Comparison of ENCODE assay signal across 7 mouse cellular contexts in genomic region chr3:59005996-59006730, GRCm38 (mm10). TPM values are rescaled to one million over a fixed set of nuclear protein-coding genes. Genes with fewer than 3 reads are reported as not detected.
DNase-seq lines count a peak whose midpoint lies in the region; ATAC-seq and TF ChIP-seq lines count a peak whose summit lies in the region.

No protein-coding gene starts in this region.

- TF ChIP-seq EP300 in stomach, postnatal 0 days (optimal IDR thresholded peaks at IDR 0.05), result no peak

- DNase-seq in adrenal gland, adult 18-20 months (ENCODE audit: low spot score in 2 of 2), result peak; percentile 61 to 62
- peak; percentile 66 for DNase-seq in cerebellum, adult 11 months
- DNase-seq in limb, embryonic 10.5 days (ENCODE audit: low spot score), result peak; percentile 82
- DNase-seq in midbrain, embryonic 14.5 days, result peak; percentile 85
- no peak for DNase-seq in stomach, postnatal 0 days (ENCODE audit: low spot score)

- ATAC-seq in forebrain, embryonic 16.5 days, result peak; percentile 71
- ATAC-seq in hindbrain, embryonic 12.5 days (ENCODE audit: low FRiP score), result peak; percentile 79
- peak; percentile 72 for ATAC-seq in midbrain, embryonic 14.5 days (ENCODE audit: low FRiP score, low TSS enrichment)
- ATAC-seq in stomach, postnatal 0 days (ENCODE audit: low FRiP score, low TSS enrichment), result peak; percentile 65

- H3K9ac ChIP-seq in forebrain, embryonic 16.5 days (replicated peaks; ENCODE audit: low read depth, low read length), result peak overlapping the region; percentile 73
- H3K9ac ChIP-seq in hindbrain, embryonic 12.5 days, result peak overlapping the region; percentile 85
- peak overlapping the region; percentile 80 for H3K9ac ChIP-seq in midbrain, embryonic 14.5 days (replicated peaks; ENCODE audit: low read length)
- peak overlapping the region; percentile 61 for H3K9ac ChIP-seq in stomach, postnatal 0 days (ENCODE audit: low read length)

- H3K4me3 ChIP-seq in forebrain, embryonic 16.5 days (replicated peaks; ENCODE audit: low read length), result peak overlapping the region; percentile 75
- peak overlapping the region; percentile 83 for H3K4me3 ChIP-seq in hindbrain, embryonic 12.5 days
- peak overlapping the region; percentile 77 for H3K4me3 ChIP-seq in limb, embryonic 10.5 days
- H3K4me3 ChIP-seq in midbrain, embryonic 14.5 days (replicated peaks; ENCODE audit: low read depth, low read length), result peak overlapping the region; percentile 83
- peak overlapping the region; percentile 67 for H3K4me3 ChIP-seq in stomach, postnatal 0 days (ENCODE audit: low read depth, low read length)

- WGBS in forebrain, embryonic 16.5 days, result 0% methylated on average over 76 of the region's 83 CpGs
- under 1% methylated on average over 75 of the region's 83 CpGs for WGBS in hindbrain, embryonic 12.5 days
- WGBS in limb, embryonic 10.5 days, result under 1% methylated on average over 83 of the region's 83 CpGs
- under 1% methylated on average over 77 of the region's 83 CpGs for WGBS in midbrain, embryonic 14.5 days
- WGBS in stomach, postnatal 0 days, result under 1% methylated on average over 71 of the region's 83 CpGs

- H3K4me1 ChIP-seq in forebrain, embryonic 16.5 days (replicated peaks; ENCODE audit: control insufficient read depth, insufficient read depth, low read length), result peaks cover 11% of the 10 kb centered on the region
- H3K4me1 ChIP-seq in hindbrain, embryonic 12.5 days, result peaks cover 8% of the 10 kb centered on the region; the same call in 1 of the 2 replicates
- peaks cover 24% of the 10 kb centered on the region for H3K4me1 ChIP-seq in limb, embryonic 10.5 days
- no peaks in the 10 kb centered on the region for H3K4me1 ChIP-seq in midbrain, embryonic 14.5 days (ENCODE audit: control insufficient read depth, insufficient read depth, low read length)
- 0 out of 2 replicates have a peak, but pooled peaks cover 2% of the 10 kb centered on the region for H3K4me1 ChIP-seq in stomach, postnatal 0 days (replicated peaks; ENCODE audit: control insufficient read depth, insufficient read depth)

- no peaks in the 10 kb centered on the region for H3K36me3 ChIP-seq in forebrain, embryonic 16.5 days (ENCODE audit: control insufficient read depth, insufficient read depth)
- no peaks in the 10 kb centered on the region for H3K36me3 ChIP-seq in hindbrain, embryonic 12.5 days
- H3K36me3 ChIP-seq in limb, embryonic 10.5 days, result no peaks in the 10 kb centered on the region
- no peaks in the 10 kb centered on the region for H3K36me3 ChIP-seq in midbrain, embryonic 14.5 days (ENCODE audit: control insufficient read depth, insufficient read depth, low read length)
- H3K36me3 ChIP-seq in stomach, postnatal 0 days (ENCODE audit: control insufficient read depth, insufficient read depth, low read length), result no peaks in the 10 kb centered on the region

- H3K27ac ChIP-seq in forebrain, embryonic 16.5 days (ENCODE audit: low read length), result peak overlapping the region; percentile 95
- H3K27ac ChIP-seq in hindbrain, embryonic 12.5 days, result peak overlapping the region; percentile 97
- H3K27ac ChIP-seq in limb, embryonic 10.5 days, result peak overlapping the region; percentile 89
- peak overlapping the region; percentile 93 for H3K27ac ChIP-seq in midbrain, embryonic 14.5 days (replicated peaks; ENCODE audit: low read depth, low read length)
- peak overlapping the region; percentile 67 for H3K27ac ChIP-seq in stomach, postnatal 0 days (replicated peaks)

- peak; percentile 26; the same call in 1 of the 2 replicates for TF ChIP-seq CTCF in stomach, postnatal 0 days (IDR thresholded peaks at IDR 0.05; ENCODE audit: low read depth)

- H3K27me3 ChIP-seq in forebrain, embryonic 16.5 days (replicated peaks; ENCODE audit: control insufficient read depth, insufficient read depth, low read length), result no peaks in the 10 kb centered on the region
- peaks cover 10% of the 10 kb centered on the region for H3K27me3 ChIP-seq in hindbrain, embryonic 12.5 days
- peaks cover 62% of the 10 kb centered on the region for H3K27me3 ChIP-seq in limb, embryonic 10.5 days (ENCODE audit: low read depth, poor library complexity, severe bottlenecking)
- no peaks in the 10 kb centered on the region for H3K27me3 ChIP-seq in midbrain, embryonic 14.5 days (ENCODE audit: control insufficient read depth, insufficient read depth, low read length)
- H3K27me3 ChIP-seq in stomach, postnatal 0 days (ENCODE audit: control insufficient read depth, insufficient read depth, low read length), result no peaks in the 10 kb centered on the region

- H3K9me3 ChIP-seq in forebrain, embryonic 16.5 days (ENCODE audit: control insufficient read depth, low read length), result no peaks in the 10 kb centered on the region
- H3K9me3 ChIP-seq in hindbrain, embryonic 12.5 days (replicated peaks), result no peaks in the 10 kb centered on the region
- no peaks in the 10 kb centered on the region for H3K9me3 ChIP-seq in limb, embryonic 10.5 days (replicated peaks)
- H3K9me3 ChIP-seq in midbrain, embryonic 14.5 days (ENCODE audit: control insufficient read depth, low read length), result no peaks in the 10 kb centered on the region
- H3K9me3 ChIP-seq in stomach, postnatal 0 days (ENCODE audit: control insufficient read depth, low read length), result no peaks in the 10 kb centered on the region

- peak overlapping the region; percentile 88 for H3K4me2 ChIP-seq in forebrain, embryonic 16.5 days (ENCODE audit: low read length)
- peak overlapping the region; percentile 92 for H3K4me2 ChIP-seq in hindbrain, embryonic 12.5 days (replicated peaks)
- H3K4me2 ChIP-seq in midbrain, embryonic 14.5 days (ENCODE audit: low read length), result peak overlapping the region; percentile 90
- H3K4me2 ChIP-seq in stomach, postnatal 0 days (replicated peaks; ENCODE audit: low read depth), result peak overlapping the region; percentile 99

RNA-seq across cellular contexts. Expression of gene Med12l, which starts 0.5 kb away (rescaled TPM):
- total RNA-seq in adrenal gland, adult 18-20 months (2021), result 10 to 100 TPM; 10.6 to 13.1 TPM
- 3.3 and 4.3 TPM in 2 replicates for polyA plus RNA-seq in forebrain, embryonic 16.5 days (2015; fragmentation: Nextera tagmentation; extraction: Ambion mirVana)
- 4.8 and 4.9 TPM in 2 replicates for polyA plus RNA-seq in hindbrain, embryonic 12.5 days (2016; fragmentation: Nextera tagmentation; extraction: Ambion mirVana)
- polyA plus RNA-seq in limb, embryonic 10.5 days (2016; fragmentation: Nextera tagmentation; extraction: Ambion mirVana), result 0.77 and 1.0 TPM in 2 replicates
- polyA plus RNA-seq in midbrain, embryonic 14.5 days (2014; fragmentation: Nextera tagmentation; extraction: Ambion mirVana), result 6.2 and 6.5 TPM in 2 replicates
- 0.25 and 0.39 TPM in 2 replicates for polyA plus RNA-seq in stomach, postnatal 0 days (2015; fragmentation: Nextera tagmentation; extraction: Ambion mirVana)
